Mouse (Mus musculus): Measurements from ENCODE around the gene Ccdc127. TPM values are rescaled to one million over a fixed set of nuclear protein-coding genes. Genes with fewer than 3 reads are reported as not detected.

Ccdc127 gene
- total RNA-seq (2014; rRNA removed) (15.2 and 15.6 TPM in 2 replicates), polyA plus RNA-seq (2015; fragmentation: Nextera tagmentation; extraction: Ambion mirVana) (41.0 and 47.3 TPM in 2 replicates)

GRCm38 (mm10) chr13:74349566-74350434, at the start of gene Ccdc127, which contains the start of gene Sdha:
Gene Ccdc127 (plus strand): TSS chr13:74350309.
Gene Sdha (minus strand): TSS chr13:74350280.
- Histone ChIP-seq H3K9me3 (ENCODE audit: low read length) (no peaks in the 10 kb centered on the region), H3K9ac (replicated peaks; ENCODE audit: low read length) (peak within 1 kb of the TSS; percentile 77), H3K4me2 (ENCODE audit: low read depth, low read length) (peak within 1 kb of the TSS; percentile 78), H3K36me3 (ENCODE audit: insufficient read depth, low read length) (no peaks in the 10 kb centered on the region; the same call in 1 of the 2 replicates), H3K27ac (peak within 1 kb of the TSS; percentile 81), H3K4me1 (ENCODE audit: insufficient read depth, low read length) (peaks cover 4% of the 10 kb centered on the region; the same call in 1 of the 2 replicates), H3K27me3 (ENCODE audit: insufficient read depth, low read length) (no peaks in the 10 kb centered on the region), H3K4me3 (ENCODE audit: low read length) (peak within 1 kb of the TSS; percentile 65)
- peak; percentile 53 for TF ChIP-seq CTCF (IDR thresholded peaks at IDR 0.05; ENCODE audit: low read depth)
- peak; percentile 99 for DNase-seq (ENCODE audit: low spot score)
- 1% methylated on average over 57 of the region's 57 CpGs for WGBS
- peak; percentile 99 for ATAC-seq

GRCm38 (mm10) chr13:74300925-74301606, 49.0 kb upstream of the Ccdc127 start:
- H3K36me3 ChIP-seq (ENCODE audit: insufficient read depth, low read length) = peaks cover 22% of the 10 kb centered on the region
- DNase-seq (ENCODE audit: low spot score) = peak; percentile 86
- ATAC-seq = peak; percentile 86
- TF ChIP-seq CTCF (IDR thresholded peaks at IDR 0.05; ENCODE audit: low read depth) = peak; percentile 95
- no peaks in the 10 kb centered on the region for H3K27me3 ChIP-seq (ENCODE audit: insufficient read depth, low read length)
- no peak overlapping the region for H3K9ac ChIP-seq (replicated peaks; ENCODE audit: low read length)
- no peak overlapping the region for H3K4me3 ChIP-seq (ENCODE audit: low read length)
- H3K4me1 ChIP-seq (ENCODE audit: insufficient read depth, low read length) = no peaks in the 10 kb centered on the region
- no peak overlapping the region for H3K27ac ChIP-seq
- no peaks in the 10 kb centered on the region for H3K9me3 ChIP-seq (ENCODE audit: low read length)
- H3K4me2 ChIP-seq (ENCODE audit: low read depth, low read length) = no peak overlapping the region
- 39% methylated on average over 4 of the region's 4 CpGs for WGBS

GRCm38 (mm10) chr13:74301607-74301984, 48.5 kb upstream of the Ccdc127 start:
- DNase-seq (ENCODE audit: low spot score) = no peak
- no peak for TF ChIP-seq CTCF (IDR thresholded peaks at IDR 0.05; ENCODE audit: low read depth)
- Histone ChIP-seq H3K27me3 (ENCODE audit: insufficient read depth, low read length) (no peaks in the 10 kb centered on the region), H3K36me3 (ENCODE audit: insufficient read depth, low read length) (peaks cover 22% of the 10 kb centered on the region), H3K27ac (no peak overlapping the region), H3K4me3 (ENCODE audit: low read length) (no peak overlapping the region), H3K4me2 (ENCODE audit: low read depth, low read length) (no peak overlapping the region), H3K9ac (replicated peaks; ENCODE audit: low read length) (no peak overlapping the region), H3K4me1 (ENCODE audit: insufficient read depth, low read length) (no peaks in the 10 kb centered on the region), H3K9me3 (ENCODE audit: low read length) (no peaks in the 10 kb centered on the region)
- 80% methylated on average over 6 of the region's 6 CpGs for WGBS
- ATAC-seq = 0 out of 2 replicates have a peak, but pooled peaks have one; percentile 1

GRCm38 (mm10) chr13:74302050-74303037, 47.8 kb upstream of the Ccdc127 start:
- H3K9me3 ChIP-seq (ENCODE audit: low read length) = no peaks in the 10 kb centered on the region
- DNase-seq (ENCODE audit: low spot score) (no peak), ATAC-seq (no peak)
- peaks cover 22% of the 10 kb centered on the region for H3K36me3 ChIP-seq (ENCODE audit: insufficient read depth, low read length)
- H3K27ac ChIP-seq = no peak overlapping the region
- peak; percentile 58 for TF ChIP-seq CTCF (IDR thresholded peaks at IDR 0.05; ENCODE audit: low read depth)
- H3K4me3 ChIP-seq (ENCODE audit: low read length) = no peak overlapping the region
- 85% methylated on average over 10 of the region's 10 CpGs for WGBS
- H3K4me2 ChIP-seq (ENCODE audit: low read depth, low read length) = no peak overlapping the region
- H3K9ac ChIP-seq (replicated peaks; ENCODE audit: low read length) = no peak overlapping the region
- H3K4me1 ChIP-seq (ENCODE audit: insufficient read depth, low read length) = no peaks in the 10 kb centered on the region
- H3K27me3 ChIP-seq (ENCODE audit: insufficient read depth, low read length) = no peaks in the 10 kb centered on the region

- DNase-seq (ENCODE audit: low spot score) = no peak
- no peaks in the 10 kb centered on the region for H3K27me3 ChIP-seq (ENCODE audit: insufficient read depth, low read length)
- no peak overlapping the region for H3K4me2 ChIP-seq (ENCODE audit: low read depth, low read length)
- TF ChIP-seq CTCF (IDR thresholded peaks at IDR 0.05; ENCODE audit: low read depth) = no peak
- no peaks in the 10 kb centered on the region for H3K4me1 ChIP-seq (ENCODE audit: insufficient read depth, low read length)
- no peak overlapping the region for H3K27ac ChIP-seq
- H3K36me3 ChIP-seq (ENCODE audit: insufficient read depth, low read length) = peaks cover 45% of the 10 kb centered on the region
- H3K9me3 ChIP-seq (ENCODE audit: low read length) = no peaks in the 10 kb centered on the region
- no peak overlapping the region for H3K4me3 ChIP-seq (ENCODE audit: low read length)
- 91% methylated on average over 6 of the region's 6 CpGs for WGBS
- no peak for ATAC-seq
- H3K9ac ChIP-seq (replicated peaks; ENCODE audit: low read length) = no peak overlapping the region
Observed at GRCm38 (mm10) chr13:74305380-74305779, 44.7 kb upstream of the Ccdc127 start.

- H3K36me3 ChIP-seq (ENCODE audit: insufficient read depth, low read length) = peaks cover 49% of the 10 kb centered on the region
- 93% methylated on average over 1 of the region's 1 CpGs for WGBS
- H3K4me2 ChIP-seq (ENCODE audit: low read depth, low read length) = no peak overlapping the region
- no peaks in the 10 kb centered on the region for H3K27me3 ChIP-seq (ENCODE audit: insufficient read depth, low read length)
- no peak overlapping the region for H3K27ac ChIP-seq
- ATAC-seq = no peak
- H3K4me1 ChIP-seq (ENCODE audit: insufficient read depth, low read length) = no peaks in the 10 kb centered on the region
- no peaks in the 10 kb centered on the region for H3K9me3 ChIP-seq (ENCODE audit: low read length)
- TF ChIP-seq CTCF (IDR thresholded peaks at IDR 0.05; ENCODE audit: low read depth) = no peak
- H3K4me3 ChIP-seq (ENCODE audit: low read length) = no peak overlapping the region
- DNase-seq (ENCODE audit: low spot score) = no peak
- H3K9ac ChIP-seq (replicated peaks; ENCODE audit: low read length) = no peak overlapping the region
Observed at GRCm38 (mm10) chr13:74305780-74306179, 44.3 kb upstream of the Ccdc127 start.

All from hindbrain, postnatal 0 days (tissue).